Mouse (Mus musculus) liver, postnatal 0 days (tissue): ENCODE measurements at regions not wholly inside any gene's neighbourhood (a gene's known extent, or its start where the extent isn't known, plus 50 kb on each side); places are given as distances from the start of the nearest gene placed in this dataset.

ENCODE experiments used
- CTCF ChIP-seq: sonication (generic); IDR thresholded peaks from 2 replicates; pipeline ENCODE4 v1.5.1; 2016; ENCODE audit warnings: antibody characterized with exemption, low read depth
- EP300 ChIP-seq: IDR thresholded peaks from 2 replicates; pipeline ENCODE4 v1.6.1; 2016; ENCODE audit warnings: antibody characterized with exemption, low read depth, mild to moderate bottlenecking

DNA sequence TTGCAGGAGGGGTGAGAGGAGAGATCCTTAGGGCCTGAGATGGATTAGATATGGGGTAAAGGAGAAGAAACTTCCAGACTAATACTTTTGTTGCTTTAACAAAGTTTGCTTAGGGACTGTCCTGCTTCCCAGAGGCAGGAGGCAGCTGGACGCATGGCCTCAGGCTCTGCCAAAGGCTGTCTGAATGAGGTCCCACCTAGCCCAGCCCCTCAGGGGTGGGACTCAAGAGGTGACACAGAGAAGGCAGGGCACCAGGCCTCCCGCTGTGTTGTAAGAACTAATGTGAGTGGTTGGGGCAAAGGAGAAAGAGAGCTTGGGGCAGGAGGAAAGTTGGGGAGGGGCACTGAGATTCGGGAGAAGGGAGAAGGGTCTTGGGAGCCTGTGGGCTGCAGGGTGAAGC is 145.9 kb upstream of the Stt3b start:
- TF ChIP-seq CTCF (no peak), EP300 (no peak)
